Mouse (Mus musculus) Patski (cell line): Measurements from ENCODE around the gene Polr2b. TPM values are rescaled to one million over a fixed set of nuclear protein-coding genes. Genes with fewer than 3 reads are reported as not detected.

Experiments
- ATAC-seq: fragments of 100-300 bp; one replicate; pipeline ENCODE4 v1.8.0; 2021
- CTCF ChIA-PET: fragments of 350-600 bp; sonication (Branson Sonifier 250); formaldehyde crosslinking; loops from one replicate; lab custom pipeline; 2022; ENCODE audit warnings: inconsistent platforms; lab: Charles Lee
- POLR2A ChIA-PET: fragments of 350-600 bp; sonication (Branson Sonifier 250); formaldehyde crosslinking; loops from one replicate; lab custom pipeline; 2022; ENCODE audit warnings: antibody characterized with exemption, inconsistent platforms; lab: Charles Lee
- DNase-seq: peaks from one replicate; pipeline ENCODE4 v3.0.0-alpha.2; 2011; ENCODE audit warnings: low read depth, low spot score
- H3K27me3 ChIP-seq: fragments of 371-371 bp; one replicate; pipeline ENCODE4 v1.5.1; 2021
- CTCF ChIP-seq: fragments of 100-300 bp; IDR thresholded peaks from one replicate; pipeline ENCODE4 v1.5.1; 2021
- in situ Hi-C: fragments of 300-500 bp; cut with MboI; formaldehyde crosslinking; loops from 3 replicates; pipeline ENCODE4 v1.11.1; 2018; ENCODE audit warnings: low pct_unique_long_range_greater_than_20kb, mixed read lengths
- polyA plus RNA-seq: library from polyadenylated mRNA; unstranded; gene quantifications from one replicate; pipeline ENCODE4 v1.2.3, GENCODE M21; 2021

Polr2b gene
- polyA plus RNA-seq, 1 experiment from 2014 or later, result 75.3 TPM

DNA sequence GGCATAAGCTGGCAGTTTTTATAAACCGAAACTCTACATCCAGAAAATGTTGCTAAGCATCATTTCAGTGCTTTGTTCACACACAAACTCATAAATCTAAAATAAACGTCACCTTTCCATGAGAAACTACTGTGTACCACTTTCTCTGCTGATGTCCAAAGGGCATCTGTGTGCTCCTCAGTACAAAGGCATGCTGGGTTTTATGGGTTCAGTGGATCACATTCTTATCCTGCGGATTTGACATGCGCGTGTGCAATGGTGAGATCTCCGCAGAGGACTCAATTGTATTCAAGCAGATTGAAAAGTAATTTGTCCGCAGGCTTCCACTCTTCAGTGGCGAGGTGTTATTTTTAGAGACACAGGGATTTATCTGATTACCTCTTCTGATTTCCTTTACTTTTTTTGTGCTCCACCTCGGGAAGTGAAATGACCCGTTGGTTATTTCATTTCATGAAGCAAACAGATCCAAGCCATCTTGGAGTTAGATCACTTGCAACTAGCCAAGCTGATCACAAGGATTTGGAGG, 83.2 kb downstream of the Polr2b start:
- in situ Hi-C loops, result no loop called here
- H3K27me3 ChIP-seq, result no peaks in the 10 kb centered on the region
- ATAC-seq, result no peak
- no peak for DNase-seq
- POLR2A ChIA-PET, result no interaction called here
- TF ChIP-seq CTCF, result no peak
- CTCF ChIA-PET, result interaction anchor here (1.3 to 2.1 kb wide), 5 partner anchors 10 to 39 kb away, joined by 3 to 8 read pairs (median 5); no protein-coding TSS in a partner anchor

DNA sequence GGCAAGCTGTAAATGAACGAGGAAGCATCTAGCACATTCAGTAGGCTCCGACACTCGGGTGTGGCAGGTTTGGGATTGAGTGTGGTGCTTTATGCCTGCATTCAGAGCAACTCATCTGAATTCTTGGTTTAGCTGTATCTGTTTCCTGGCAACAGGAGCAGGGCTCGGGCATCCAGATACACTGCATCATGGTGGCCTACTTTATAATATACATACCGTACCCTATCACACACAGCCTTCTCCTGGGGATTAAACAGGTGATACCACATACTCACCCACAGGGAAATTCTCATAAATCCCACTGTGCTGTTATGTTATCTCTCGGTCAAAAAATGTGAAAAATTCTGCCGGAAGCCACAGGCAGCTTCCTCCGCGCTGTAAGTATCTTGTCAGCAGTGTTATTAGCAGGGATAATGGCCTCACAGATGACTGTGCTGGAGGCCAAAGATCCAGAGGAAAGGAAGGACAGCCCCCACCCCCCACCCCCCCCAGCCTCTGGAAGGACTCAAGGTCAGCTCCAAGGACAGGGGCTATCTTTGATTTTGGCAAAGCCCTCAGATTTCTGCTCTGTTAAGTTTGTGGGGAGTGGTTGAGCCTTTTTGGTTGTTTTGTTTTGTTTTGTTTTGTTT, 84.2 kb downstream of the Polr2b start:
- peak; percentile 49 for ATAC-seq
- no peaks in the 10 kb centered on the region for H3K27me3 ChIP-seq
- in situ Hi-C loops, result no loop called here
- POLR2A ChIA-PET, result interaction anchor here (1.1 kb wide), 1 partner anchor 11 kb away, joined by 3 read pairs; no protein-coding TSS in a partner anchor
- no peak for DNase-seq
- CTCF ChIA-PET, result interaction anchor here (1.0 to 2.1 kb wide), 6 partner anchors 11 to 40 kb away, joined by 3 to 8 read pairs (median 3); no protein-coding TSS in a partner anchor
- TF ChIP-seq CTCF, result no peak

DNA sequence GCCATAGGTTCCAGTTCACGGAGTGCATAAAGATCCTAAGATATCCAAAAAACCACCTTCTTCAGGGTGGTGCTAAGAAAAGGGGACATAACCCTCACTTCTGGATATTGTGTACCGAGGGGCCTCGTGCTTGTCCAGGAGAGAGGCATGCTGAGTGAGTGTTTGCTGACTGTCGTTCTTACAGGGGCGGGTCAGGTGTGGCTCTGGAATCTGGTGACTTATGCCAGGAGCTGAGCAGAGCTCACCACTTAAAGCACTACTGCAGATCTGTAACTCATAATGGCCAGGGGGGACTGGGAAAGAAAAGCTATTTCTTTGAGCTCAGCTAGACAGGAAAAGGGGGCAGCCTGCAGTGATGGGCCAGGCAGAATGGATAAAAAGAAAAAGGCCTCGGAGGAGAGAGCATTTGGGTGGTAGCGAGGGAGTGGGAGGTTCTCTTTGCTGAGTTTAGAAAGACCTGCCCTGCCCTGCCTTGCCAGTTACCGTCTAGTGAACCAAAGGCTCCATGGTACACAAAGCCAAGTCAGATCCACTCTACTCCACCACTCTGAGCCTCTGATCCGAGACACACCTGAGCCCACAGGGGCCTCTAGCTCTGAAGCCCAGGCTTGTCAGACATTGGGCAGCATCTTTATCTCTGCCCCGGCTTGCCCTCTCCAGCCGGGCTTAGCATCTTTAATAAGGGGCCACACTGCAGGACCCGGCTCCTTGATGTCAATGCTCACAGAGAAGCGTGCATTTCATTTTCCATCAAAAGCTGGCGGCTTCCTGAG, 88.5 kb downstream of the Polr2b start:
- in situ Hi-C loops, result no loop called here

More for the DNA sequence above, 88.5 kb downstream of the Polr2b start:
- POLR2A ChIA-PET, result interaction anchor here (0.6 to 0.7 kb wide), 2 partner anchors 34 to 63 kb away, joined by 3 read pairs; no protein-coding TSS in a partner anchor
- DNase-seq (no peak), ATAC-seq (no peak)
- no peaks in the 10 kb centered on the region for H3K27me3 ChIP-seq
- TF ChIP-seq CTCF, result no peak
- CTCF ChIA-PET, result interaction anchor here (1.0 to 1.4 kb wide), 3 partner anchors 13 to 44 kb away, joined by 4 to 6 read pairs (median 4); no protein-coding TSS in a partner anchor

Other genes starting within 250 kb of the Polr2b start
- gene Hopx, start 195.0 kb upstream of the Polr2b start, polyA plus RNA-seq, result not detected
- gene Spink2, start 98.7 kb upstream of the Polr2b start, polyA plus RNA-seq, result not detected
- gene Rest, start 44.7 kb upstream of the Polr2b start, polyA plus RNA-seq, result 25.7 TPM
- gene Noa1, start 63 bp upstream of the Polr2b start, polyA plus RNA-seq, result 28.2 TPM
- gene Igfbp7, start 97.9 kb downstream of the Polr2b start, polyA plus RNA-seq, result 1,229 TPM